Mouse (Mus musculus): ENCODE results near the gene Ephb6. TPM values are rescaled to one million over a fixed set of nuclear protein-coding genes. Genes with fewer than 3 reads are reported as not detected.
"Not testable (repeated sequence)": the region's sequence is repeated elsewhere in the genome, so short reads cannot be mapped to it uniquely, and the experiment has no call there.

The Ephb6 gene
- total RNA-seq (2021), result 10 to 100 TPM; 61.1 to 62.1 TPM
- long read RNA-seq, experiment 1, transcript Ephb6-201 (18 exons, 3,762 nt), result major isoform, 42 of 72 reads
- long read RNA-seq, experiment 1, partial matches to known transcripts, result 18 of 72 reads
- long read RNA-seq, experiment 1, other reads (novel, unspliced or antisense), result 12 of 72 reads
- long read RNA-seq, experiment 2, transcript Ephb6-201 (18 exons, 3,762 nt), result major isoform, 38 of 66 reads
- long read RNA-seq, experiment 2, partial matches to known transcripts, result 18 of 66 reads
- long read RNA-seq, experiment 2, other reads (novel, unspliced or antisense), result 10 of 66 reads

DNA sequence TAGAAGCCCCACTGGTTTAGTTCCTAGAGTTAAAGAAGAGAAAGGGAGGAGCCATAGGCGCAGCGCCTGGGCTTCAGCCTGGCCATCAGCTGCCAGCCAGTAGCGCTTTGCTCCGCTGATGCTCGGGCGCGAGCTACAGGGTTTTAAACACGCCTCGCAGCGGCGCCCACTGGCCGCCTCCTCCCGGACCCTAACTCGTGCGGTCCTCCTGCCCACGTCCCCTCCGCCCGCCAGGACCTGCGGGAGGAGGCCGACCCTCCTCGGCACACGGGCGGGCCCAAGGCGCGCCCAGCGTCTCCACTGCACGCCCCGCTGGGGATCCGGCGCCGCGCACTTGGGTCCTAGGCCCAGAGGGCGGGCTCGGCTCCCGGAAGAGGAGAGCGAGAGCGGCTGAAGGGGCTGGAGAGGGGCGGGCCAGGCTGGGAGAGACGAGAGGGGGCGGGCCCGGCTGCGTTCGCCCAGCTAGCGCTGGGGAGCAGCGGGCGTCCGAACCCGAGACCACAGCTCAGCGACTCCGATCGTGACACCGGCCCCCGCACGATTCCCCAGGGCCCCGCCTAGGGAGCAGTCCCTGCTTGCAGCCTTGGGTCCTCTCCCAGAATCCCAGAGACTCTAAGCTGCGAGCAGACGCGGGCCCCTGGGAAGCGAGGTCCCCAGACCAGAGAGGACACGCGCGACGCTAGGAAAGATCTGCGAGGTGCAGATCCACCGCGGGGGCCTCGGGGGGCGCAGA is at the start of gene Ephb6:
Gene Ephb6, plus strand, starts transcription at position 422 of the 733 bp plus-strand sequence.
- peak; percentile 58 to 59 for DNase-seq (ENCODE audit: low spot score in 2 of 2)

DNA sequence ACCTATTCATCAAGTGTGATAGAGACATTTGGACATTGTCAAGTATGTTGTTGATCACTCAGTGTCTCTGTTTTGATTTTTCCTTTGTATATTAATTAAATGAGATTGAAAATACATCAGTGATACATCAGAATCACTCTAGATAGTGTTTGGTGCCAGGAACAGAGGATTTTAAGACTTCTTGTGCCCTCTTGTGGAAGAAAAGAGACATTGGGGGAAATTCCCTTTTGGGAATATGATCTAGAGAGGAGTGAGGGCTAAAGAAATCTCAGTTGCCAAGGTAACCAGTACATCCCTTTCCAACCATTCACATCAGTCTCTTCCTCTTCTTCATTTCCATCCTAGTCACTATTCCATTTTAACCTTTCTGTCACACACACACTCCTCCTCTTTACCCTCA is 48.9 kb upstream of the Ephb6 start:
- DNase-seq (ENCODE audit: low spot score in 2 of 2), result peak in 1 of 2 experiments; percentile 30

DNA sequence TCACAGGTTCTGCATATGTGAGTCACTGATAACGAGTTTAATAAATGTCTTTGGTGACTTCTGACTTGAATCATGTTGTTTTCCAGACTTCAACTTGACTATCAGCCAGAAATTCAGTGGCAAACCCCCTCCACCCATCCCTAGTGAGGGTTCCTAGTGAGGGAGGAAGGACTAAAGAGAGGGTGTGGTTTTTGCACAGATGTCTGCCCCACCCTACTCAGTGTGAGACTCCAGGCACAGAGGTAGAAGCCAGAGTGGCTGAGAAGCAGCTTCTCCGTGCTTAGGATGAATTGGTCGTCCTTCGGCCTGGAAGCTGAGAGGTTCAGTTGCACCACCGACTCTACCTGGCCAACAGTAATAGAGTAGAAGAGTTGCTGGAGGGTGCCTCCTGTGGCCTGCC is 47.8 kb upstream of the Ephb6 start:
- no peak for DNase-seq (ENCODE audit: low spot score in 2 of 2)

DNA sequence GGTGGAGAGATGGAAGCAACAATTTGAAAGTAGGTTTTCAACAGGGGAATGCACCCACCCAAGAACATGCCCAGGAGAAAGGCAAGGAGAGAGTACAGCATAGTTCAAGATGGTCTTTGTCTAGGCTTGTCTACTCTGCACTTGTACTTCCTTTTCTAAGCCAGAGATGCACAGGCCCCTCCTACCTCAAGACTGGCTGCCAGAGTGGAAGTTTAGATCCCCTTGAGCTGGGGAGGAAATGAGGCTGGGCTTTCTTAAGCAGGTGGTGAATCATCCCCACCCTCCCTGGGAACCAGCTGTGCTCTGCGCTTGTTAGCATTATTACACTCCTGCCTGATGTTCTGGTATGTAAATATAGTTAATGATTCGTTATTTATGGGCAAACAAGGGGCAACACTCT is 47.0 kb upstream of the Ephb6 start:
- no peak for DNase-seq (ENCODE audit: low spot score in 2 of 2)

DNA sequence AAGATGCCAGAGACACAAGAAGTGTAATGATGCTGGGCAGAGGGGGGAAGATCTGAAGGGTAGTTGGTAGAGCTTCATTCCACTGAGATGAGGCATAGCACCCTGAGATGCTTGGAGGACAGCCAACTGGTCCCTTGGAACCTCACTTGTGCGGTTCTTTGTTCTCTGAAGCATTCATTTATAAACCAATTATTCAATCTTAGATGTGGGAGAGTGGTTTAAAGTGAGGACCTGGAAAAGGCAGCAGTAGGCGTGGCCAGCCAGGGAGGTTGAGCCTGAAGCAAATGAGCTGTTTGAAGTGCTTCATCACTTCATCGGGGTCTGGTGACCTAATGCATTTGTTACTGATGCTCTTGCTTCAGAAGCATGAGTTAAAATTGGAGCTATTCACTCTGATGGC is 46.0 kb upstream of the Ephb6 start:
- no peak for DNase-seq (ENCODE audit: low spot score in 2 of 2)

DNA sequence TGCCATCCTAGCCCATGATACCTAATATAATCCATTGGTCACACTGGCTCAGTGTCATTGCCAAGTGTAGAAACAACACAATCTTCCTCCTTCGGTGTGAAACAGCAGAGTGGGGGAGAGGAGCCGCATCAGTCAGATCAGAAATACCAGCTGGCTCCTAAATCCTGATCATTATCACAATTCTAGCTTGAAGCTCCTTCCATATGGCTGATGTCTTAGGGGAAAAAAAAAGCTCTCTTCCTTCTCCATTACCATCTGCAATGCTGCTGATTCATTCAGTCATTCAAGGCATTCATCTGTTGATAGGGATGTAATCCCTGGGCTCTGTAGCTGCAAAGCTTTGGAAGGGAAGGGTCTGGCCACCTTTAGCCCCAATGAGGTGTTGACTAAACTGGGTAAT is 45.0 kb upstream of the Ephb6 start:
- DNase-seq (ENCODE audit: low spot score in 2 of 2), result peak; percentile 17 to 47

DNA sequence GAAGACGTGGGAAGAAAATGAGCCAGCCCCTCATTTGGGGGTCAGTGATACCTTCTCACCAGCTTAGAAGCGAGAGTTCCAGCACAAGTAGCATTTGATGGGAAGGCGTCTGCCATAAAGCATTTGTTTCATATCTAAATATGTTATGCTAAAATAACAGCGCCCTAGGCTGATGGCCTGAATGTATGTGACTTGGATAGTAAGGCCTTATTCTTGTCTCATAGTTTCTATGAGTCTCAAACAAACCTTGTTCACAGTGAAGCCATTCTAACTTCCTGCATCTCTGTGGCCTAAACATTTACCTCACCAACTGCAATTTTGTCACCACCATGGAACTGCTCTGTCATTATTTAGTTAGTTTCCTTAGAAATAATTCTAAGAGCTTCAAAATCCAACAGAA is 42.7 kb upstream of the Ephb6 start:
- no peak for DNase-seq (ENCODE audit: low spot score in 2 of 2)

DNA sequence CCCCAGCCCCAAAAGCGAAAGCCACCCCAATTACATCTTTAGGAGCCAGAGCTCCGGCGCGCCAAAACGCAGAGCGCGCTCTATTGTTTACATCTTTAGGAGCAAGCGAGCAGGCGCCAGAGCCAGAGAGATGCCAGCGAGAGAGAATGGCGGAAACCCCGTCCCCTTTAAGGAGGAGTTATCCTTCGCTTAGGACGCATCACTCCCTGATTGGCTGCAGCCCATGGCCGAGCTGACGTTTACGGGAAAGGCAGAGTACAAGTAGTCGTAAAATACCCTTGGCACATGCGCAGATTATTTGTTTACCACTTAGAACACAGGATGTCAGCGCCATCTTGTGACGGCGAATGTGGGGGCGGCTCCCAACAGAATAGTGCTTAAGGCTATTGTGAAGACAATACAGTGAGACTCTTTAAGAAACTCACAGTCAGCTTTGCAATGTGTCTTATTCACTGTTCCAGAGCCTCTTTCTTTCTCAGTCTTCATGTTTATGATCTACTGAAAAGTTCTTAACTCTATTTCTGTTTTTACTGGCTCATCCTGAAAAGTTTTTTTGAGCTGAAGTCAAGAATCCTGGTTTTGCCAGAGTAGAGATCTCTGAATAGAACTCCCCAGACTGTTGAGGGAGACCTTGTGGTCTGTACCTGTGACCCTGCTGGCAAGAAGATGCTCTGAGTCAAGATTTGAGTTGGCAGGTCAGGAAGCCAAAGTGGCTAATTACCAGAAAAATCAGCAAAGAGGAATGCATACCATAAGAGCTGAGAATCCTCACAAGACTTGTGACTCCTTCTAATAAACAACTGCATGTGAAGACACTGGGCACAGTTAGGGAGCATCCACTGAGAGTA is 42.0 kb upstream of the Ephb6 start:
- DNase-seq (ENCODE audit: low spot score in 2 of 2), result not testable (repeated sequence)

DNA sequence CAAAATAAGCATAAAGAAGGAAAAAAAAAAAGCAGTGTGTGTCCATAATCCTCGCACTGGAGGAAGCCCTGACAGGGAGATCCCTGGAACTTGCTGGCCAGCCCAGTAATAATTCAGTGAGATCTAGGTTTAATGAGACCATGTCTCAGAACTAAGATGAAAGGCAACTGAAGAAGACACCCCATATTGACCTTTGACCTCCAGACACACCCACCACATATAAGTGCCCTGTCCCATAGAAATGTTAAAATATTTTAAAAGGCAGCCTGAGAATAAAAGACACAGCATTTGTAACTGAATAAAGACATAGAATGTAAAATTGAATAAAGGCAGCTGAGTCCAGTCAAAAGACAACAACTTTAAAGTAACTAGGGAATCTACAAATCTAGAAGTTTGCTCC is 40.0 kb upstream of the Ephb6 start:
- DNase-seq (ENCODE audit: low spot score in 2 of 2), result no peak

DNA sequence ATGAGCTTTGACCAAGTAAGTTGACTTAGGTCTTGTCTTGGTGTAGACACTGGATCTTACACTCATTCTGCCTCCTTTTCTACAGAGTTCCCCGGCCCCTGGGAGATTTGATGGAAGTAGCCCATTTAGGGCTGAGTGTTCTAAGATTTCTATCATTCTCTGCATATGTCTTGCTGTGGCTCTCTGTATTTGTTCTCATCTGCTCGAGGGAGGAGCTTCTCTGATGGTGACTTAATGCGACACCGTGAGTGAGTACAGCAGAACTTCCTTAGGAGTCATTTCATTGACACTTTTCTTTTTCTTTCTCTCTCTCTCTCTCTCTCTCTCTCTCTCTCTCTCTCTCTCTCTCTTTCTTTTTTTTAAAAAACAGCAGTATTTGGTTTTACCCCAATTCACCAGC is 38.3 kb upstream of the Ephb6 start:
- DNase-seq (ENCODE audit: low spot score in 2 of 2), result no peak

DNA sequence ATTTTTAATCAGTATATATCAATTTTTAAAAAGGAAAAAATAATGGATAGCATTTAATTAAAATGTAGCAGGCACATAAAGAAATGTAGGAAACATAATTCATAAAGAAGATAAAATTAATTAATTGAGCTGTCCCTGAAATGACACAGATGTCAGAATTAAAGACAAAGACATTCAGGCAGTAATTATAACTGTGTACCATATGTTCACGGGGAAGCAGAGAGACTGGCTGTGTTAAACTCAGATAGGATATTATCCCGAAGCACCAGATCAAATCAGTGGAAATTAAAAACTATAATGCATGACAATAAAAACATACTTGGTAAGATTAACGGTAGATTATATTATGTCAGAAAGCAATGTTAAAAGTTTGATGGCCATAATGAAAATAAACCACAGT is 36.2 kb upstream of the Ephb6 start:
- DNase-seq (ENCODE audit: low spot score in 2 of 2), result no peak

DNA sequence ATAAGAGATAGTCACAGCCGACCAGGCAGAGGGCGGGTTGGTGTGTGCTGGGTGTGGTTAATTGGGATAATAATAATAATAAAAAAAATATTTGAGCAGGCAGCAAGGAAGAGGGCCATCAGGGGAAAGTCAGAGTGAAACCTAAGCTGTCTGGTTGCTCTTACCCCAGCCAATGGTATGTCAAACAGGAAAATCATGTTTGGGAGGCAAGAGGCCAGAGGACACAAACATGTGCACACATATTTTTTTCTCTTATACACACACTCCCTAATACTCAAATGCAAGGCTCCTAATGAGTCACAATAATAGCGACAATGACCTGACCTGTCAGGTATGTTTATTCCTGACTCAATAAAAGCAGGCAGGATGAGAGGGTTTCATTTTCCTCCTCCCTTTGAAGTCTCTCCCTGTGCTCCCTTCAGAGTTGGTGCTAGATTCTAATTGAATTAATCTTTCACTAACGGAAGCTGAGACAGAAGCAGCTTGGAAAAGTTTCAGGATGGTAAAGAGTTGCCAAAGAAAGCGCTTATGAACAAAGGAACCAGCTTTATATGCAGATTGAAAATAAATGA is 28.7 kb upstream of the Ephb6 start:
- no peak for DNase-seq (ENCODE audit: low spot score in 2 of 2)

DNA sequence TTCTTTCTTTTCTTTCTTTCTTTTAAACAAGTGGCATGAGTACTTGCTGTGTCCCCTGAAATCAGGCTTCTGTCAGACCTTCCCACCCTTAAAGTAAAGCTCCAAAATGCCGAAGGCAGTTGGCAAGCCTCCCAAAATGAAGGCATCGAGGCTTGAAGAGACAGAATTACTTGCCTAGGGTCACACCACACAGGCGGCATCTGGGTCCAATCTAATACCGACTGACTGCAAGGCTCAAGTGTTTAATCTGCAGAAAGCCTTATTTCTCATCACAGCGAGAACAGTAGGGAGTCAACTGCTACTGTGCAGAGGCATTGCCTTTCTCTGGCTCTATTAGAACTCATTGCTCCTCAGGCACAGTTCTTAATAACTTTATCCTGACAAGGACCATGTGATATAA is 28.0 kb upstream of the Ephb6 start:
- DNase-seq (ENCODE audit: low spot score in 2 of 2), result no peak

DNA sequence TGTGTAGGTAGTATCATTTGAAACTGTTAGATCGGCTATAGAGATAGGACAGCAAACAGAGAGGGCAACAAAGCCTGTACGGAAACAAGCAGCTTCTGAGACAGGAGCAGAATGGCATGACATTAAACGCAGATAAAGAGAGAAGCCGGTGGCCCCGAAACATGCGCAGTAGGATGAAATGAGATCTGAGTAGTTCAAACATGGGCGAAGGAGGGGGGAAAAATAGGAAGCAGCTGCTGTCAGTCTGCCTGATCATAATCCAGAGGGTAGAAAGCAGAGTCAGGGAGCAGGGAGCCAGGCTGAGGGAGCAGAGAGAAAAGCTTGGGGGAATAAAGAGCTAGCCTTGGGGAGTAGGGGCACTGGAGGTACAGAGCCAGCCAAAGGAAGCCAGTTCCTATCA is 24.0 kb upstream of the Ephb6 start:
- DNase-seq (ENCODE audit: low spot score in 2 of 2), result no peak

DNA sequence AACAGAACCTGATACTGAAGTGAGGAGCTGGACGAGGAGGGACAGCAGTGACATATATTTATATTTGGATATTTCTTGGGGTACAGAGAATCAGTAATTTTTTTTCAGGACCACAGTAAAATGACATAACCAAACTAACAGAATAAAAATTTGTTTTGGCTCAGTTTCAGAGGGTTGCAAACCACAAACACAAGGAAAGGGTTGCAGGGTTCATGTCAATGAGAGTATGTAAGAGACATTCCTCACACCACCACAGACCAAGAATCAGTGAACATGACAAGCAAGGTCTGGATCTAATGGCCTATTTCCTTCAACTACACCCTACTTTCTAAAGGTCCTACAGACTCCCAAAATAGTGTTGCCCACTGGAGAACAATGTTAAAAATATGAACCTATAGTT is 23.1 kb upstream of the Ephb6 start:
- DNase-seq (ENCODE audit: low spot score in 2 of 2), result no peak

DNA sequence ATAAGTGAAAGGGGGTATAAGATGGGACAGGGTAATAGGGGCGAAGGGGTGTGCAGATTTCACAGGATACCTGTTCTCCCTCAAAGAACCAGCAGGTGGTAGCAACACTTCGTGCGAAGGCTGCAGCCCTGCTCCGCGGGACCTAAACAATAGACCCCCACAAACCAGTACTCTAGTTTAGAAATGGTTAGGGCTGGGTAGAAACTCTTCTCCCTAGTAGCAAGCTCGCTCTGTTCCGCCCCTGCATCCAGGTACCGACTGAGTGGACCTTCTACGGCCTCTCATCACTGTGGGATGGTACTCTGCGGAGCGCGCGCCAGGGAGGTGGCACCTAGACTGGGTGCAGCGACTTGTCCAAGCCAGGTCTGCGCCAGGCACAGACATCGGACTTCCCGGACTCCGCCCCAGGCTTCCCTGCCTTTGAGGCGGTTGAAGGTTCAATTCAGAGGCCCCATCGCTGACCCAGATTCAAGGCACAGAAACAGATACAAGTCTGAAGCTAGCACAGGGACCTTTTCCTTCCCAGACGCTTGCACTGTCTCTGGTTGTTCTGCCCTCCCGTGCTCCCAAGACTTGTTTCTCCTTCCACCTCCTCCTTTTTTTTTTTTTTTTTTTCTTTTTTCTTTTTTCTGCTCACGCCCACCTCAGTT is 756 bp upstream of the Ephb6 start:
- peak; percentile 59 to 60 for DNase-seq (ENCODE audit: low spot score in 2 of 2)

DNA sequence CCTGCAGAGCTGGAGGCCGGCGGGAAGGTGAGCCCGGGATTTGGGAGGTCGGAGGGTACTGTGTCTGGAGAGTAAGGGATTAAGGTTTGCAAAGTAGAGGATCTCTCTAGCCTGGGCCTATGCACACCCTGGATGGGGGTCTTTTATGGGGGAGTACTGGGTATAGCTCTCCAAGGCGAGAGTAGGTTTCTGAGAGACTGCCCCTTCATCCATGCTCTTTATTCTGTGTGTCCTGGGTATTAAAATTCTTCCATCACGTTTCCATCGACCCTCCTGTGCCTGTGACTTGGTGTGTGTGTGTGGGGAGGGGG is 467 bp downstream of the Ephb6 start:
- no peak for DNase-seq (ENCODE audit: low spot score in 2 of 2)

DNA sequence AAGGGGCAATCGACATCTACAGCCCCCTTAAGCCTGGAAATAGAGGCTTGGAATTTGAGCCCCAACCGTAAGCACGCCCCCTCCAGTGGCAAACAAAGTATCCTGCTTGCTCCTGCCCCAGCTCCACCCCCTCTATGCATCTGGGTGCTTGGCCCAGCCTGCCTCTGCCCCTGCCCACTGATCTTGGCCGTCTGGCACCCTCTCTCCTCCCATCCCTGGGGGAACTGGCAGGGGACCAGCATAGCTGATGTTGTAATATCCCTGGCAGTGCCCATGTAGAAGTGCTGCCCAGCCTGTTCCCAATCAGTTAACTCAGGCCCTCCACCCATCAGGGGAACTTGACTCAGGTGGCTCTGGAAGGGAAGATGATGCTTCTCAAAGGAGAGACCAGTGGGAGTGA is 932 bp downstream of the Ephb6 start:
- peak in 1 of 2 experiments; percentile 64 for DNase-seq (ENCODE audit: low spot score in 2 of 2)

DNA sequence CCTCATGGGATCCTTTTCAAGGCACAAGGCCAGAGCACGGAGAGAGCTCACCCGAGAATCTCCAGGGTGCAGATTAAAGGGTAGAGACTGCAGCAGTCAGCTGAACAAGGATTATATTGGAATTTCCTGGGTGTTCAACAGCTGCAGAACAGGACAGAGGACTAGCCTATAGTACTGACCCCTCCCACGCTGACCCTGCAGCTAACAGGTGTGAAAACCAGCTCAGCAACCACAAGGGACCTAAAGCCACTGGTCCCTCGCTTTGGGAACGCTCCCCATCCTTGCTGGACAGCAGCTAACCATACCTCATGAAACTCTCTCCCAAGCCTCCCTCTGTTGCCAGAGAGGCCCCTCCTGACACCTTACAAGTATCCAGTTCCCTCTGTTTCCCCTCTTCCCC is 2.4 kb downstream of the Ephb6 start:
- DNase-seq (ENCODE audit: low spot score in 2 of 2), result no peak

DNA sequence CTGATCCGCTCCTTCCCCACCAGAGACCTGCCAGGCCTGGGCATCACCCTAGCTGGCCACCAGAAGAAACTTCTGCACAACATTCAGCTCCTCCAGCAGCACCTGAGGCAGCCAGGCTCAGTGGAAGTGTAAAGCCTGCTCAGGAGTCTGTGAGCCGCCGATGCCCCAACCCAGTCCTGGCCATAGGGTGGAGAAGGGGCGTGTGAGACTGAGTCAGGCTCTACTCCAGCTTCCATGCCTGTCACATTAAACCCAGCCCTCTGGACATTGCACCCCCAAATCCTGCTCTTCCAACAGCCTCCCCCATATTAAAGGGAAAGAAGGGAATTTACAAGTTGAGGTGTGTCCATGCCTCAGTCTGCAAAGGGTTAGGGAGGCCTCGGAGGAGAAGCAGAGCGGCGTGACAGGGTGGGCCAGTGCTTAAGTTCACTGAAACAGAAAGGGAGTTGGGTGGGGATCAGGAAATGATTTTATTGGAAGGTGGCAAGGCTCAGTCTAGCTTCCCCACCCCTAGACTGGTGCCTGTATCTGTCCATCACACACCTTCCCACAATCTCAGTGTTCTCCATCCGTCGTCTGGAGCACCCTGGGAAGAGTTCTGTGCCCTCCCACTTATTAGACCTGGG is 15.0 kb downstream of the Ephb6 start:
- DNase-seq (ENCODE audit: low spot score in 2 of 2), result no peak
